Mouse (Mus musculus): ENCODE data around the gene Ift46. TPM values are rescaled to one million over a fixed set of nuclear protein-coding genes. Genes with fewer than 3 reads are reported as not detected.
A peak's percentile ranks its signal among the peaks of the same experiment; 100 is the strongest.

The Ift46 gene
- total and polyA plus RNA-seq, 3 experiments: 30.2 to 51.9 TPM; not detected in 1

DNA sequence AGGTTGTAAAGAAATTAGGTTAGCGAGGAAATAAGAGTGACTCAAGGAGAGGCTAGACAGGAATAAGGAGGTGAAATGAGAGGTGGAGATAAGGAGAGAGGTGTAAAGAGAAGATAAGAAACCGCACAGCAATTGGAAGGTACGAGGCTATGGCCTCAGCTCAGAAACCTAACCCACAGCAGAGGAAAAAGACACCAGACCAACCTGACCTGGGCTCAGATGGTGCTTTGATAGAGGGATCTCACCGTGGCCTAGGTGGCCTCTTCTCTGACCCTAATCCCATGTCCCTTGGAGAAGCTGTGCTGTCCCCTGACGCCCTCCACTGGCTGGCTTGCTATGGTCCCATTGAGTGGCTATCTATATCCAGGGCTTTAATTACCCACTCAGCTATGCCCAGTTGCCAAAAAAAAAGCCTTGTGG, 35.6 kb upstream of the Ift46 start:
- Histone ChIP-seq H3K4me1 (ENCODE audit: control insufficient read depth in 1 of 2, insufficient read depth in 2 of 2, low read length in 2 of 2) (peaks cover 11 to 17% of the 10 kb centered on the region in 2 experiments), H3K9ac (ENCODE audit: control insufficient read depth, low read depth, low read length, poor library complexity, severe bottlenecking) (no peak overlapping the region), H3K27me3 (ENCODE audit: control insufficient read depth in 1 of 2, insufficient read depth in 2 of 2, low read length in 2 of 2) (no peaks in the 10 kb centered on the region; a peak in 1 of 4 replicates), H3K36me3 (ENCODE audit: control insufficient read depth in 1 of 2, insufficient read depth in 2 of 2, low read length in 2 of 2) (peaks cover 0 to 11% of the 10 kb centered on the region in 2 experiments; a peak in 2 of 4 replicates), H3K9me3 (replicated peaks; ENCODE audit: insufficient read depth, low read length) (no peaks in the 10 kb centered on the region), H3K4me3 (ENCODE audit: control insufficient read depth in 1 of 2, insufficient read depth in 1 of 2, low read depth in 2 of 2, low read length in 2 of 2) (no peak overlapping the region), H3K27ac (ENCODE audit: control insufficient read depth, low read depth, low read length) (peak overlapping the region; percentile 52), H3K79me2 (ENCODE audit: control insufficient read depth, insufficient read depth, low read length, poor library complexity) (no peaks in the 10 kb centered on the region)
- TF ChIP-seq RCOR1 (IDR thresholded peaks at IDR 0.05; ENCODE audit: low read depth, low read length): peak; percentile 70
- TF ChIP-seq JUND (IDR thresholded peaks at IDR 0.05; ENCODE audit: low read depth, low read length): no peak
- TF ChIP-seq ZNF384 (IDR thresholded peaks at IDR 0.05; ENCODE audit: low read depth, low read length): peak; percentile 56; the same call in 1 of the 2 replicates
- TF ChIP-seq BHLHE40 (IDR thresholded peaks at IDR 0.05; ENCODE audit: borderline replicate concordance, low read depth, low read length): peak; percentile 54; the same call in 1 of the 2 replicates
- TF ChIP-seq TBP (IDR thresholded peaks at IDR 0.05; ENCODE audit: low read depth, low read length): no peak
- no peak for TF ChIP-seq ZC3H11A (IDR thresholded peaks at IDR 0.05; ENCODE audit: low read depth, low read length)
- TF ChIP-seq TCF12 (IDR thresholded peaks at IDR 0.05; ENCODE audit: low read depth, low read length): peak; percentile 90
- no peak for TF ChIP-seq MXI1 (IDR thresholded peaks at IDR 0.05; ENCODE audit: low read depth, low read length)
- peak; percentile 80 for TF ChIP-seq TAL1 (IDR thresholded peaks at IDR 0.05; ENCODE audit: low read length)
- peak; percentile 81 for TF ChIP-seq ETS1 (IDR thresholded peaks at IDR 0.05; ENCODE audit: low read depth, low read length)
- TF ChIP-seq GATA1 (IDR thresholded peaks at IDR 0.05; ENCODE audit: low read depth, low read length): peak; percentile 96
- TF ChIP-seq POLR2AphosphoS2 (IDR thresholded peaks at IDR 0.05; ENCODE audit: low read length): no peak
- TF ChIP-seq ZKSCAN1 (IDR thresholded peaks at IDR 0.05; ENCODE audit: low read depth, low read length): no peak
- no peak; the same call in 1 of the 2 replicates for TF ChIP-seq SIN3A (IDR thresholded peaks at IDR 0.05; ENCODE audit: low read length)
- TF ChIP-seq MAX (IDR thresholded peaks at IDR 0.05; ENCODE audit: low read length): 0 out of 2 replicates have a peak, but pooled peaks have one; percentile 13
- peak; percentile 89 to 91 for TF ChIP-seq EP300 (IDR thresholded peaks at IDR 0.05; ENCODE audit: low read depth in 1 of 2, low read length in 2 of 2)
- TF ChIP-seq CTCF (IDR thresholded peaks at IDR 0.05 in 2 of 3, conservative IDR thresholded peaks at IDR 0.05 in 1 of 3; ENCODE audit: control insufficient read depth in 1 of 3, insufficient read depth in 1 of 3, low read depth in 2 of 3, low read length in 3 of 3, poor library complexity in 1 of 3, severe bottlenecking in 1 of 3): peak in 1 of 3 experiments; percentile 17; a peak in 2 of 6 replicates
- no peak for TF ChIP-seq NELFE (IDR thresholded peaks at IDR 0.05; ENCODE audit: low read depth, low read length)
- TF ChIP-seq MAFK (IDR thresholded peaks at IDR 0.05; ENCODE audit: borderline replicate concordance, low read depth, low read length): peak; percentile 26; the same call in 1 of the 2 replicates
- TF ChIP-seq MYB (IDR thresholded peaks at IDR 0.05; ENCODE audit: low read depth, low read length): no peak
- DNase-seq (ENCODE audit: low read depth, low spot score): peak; percentile 71

GRCm38 (mm10) chr9:44732921-44733530, 34.7 kb upstream of the Ift46 start:
- TF ChIP-seq MXI1 (IDR thresholded peaks at IDR 0.05; ENCODE audit: low read depth, low read length) (peak; percentile 33; the same call in 1 of the 2 replicates), ETS1 (IDR thresholded peaks at IDR 0.05; ENCODE audit: low read depth, low read length) (peak; percentile 30; the same call in 1 of the 2 replicates), SIN3A (IDR thresholded peaks at IDR 0.05; ENCODE audit: low read length) (peak; percentile 32; the same call in 1 of the 2 replicates), RCOR1 (IDR thresholded peaks at IDR 0.05; ENCODE audit: low read depth, low read length) (peak; percentile 51; the same call in 1 of the 2 replicates), TCF12 (IDR thresholded peaks at IDR 0.05; ENCODE audit: low read depth, low read length) (0 out of 2 replicates have a peak, but pooled peaks have one; percentile 19), BHLHE40 (IDR thresholded peaks at IDR 0.05; ENCODE audit: borderline replicate concordance, low read depth, low read length) (no peak), EP300 (IDR thresholded peaks at IDR 0.05; ENCODE audit: low read depth in 1 of 2, low read length in 2 of 2) (peak; percentile 16 to 51; a peak in 2 of 4 replicates), RAD21 (IDR thresholded peaks at IDR 0.05; ENCODE audit: low read depth, low read length) (no peak), POLR2AphosphoS5 (IDR thresholded peaks at IDR 0.05; ENCODE audit: borderline replicate concordance, low read depth, low read length) (no peak), HCFC1 (IDR thresholded peaks at IDR 0.05; ENCODE audit: low read depth, low read length) (no peak), KAT2A (conservative IDR thresholded peaks at IDR 0.05; ENCODE audit: low read depth, low read length) (no peak), NELFE (IDR thresholded peaks at IDR 0.05; ENCODE audit: low read depth, low read length) (peak; percentile 19; the same call in 1 of the 2 replicates), CTCF (IDR thresholded peaks at IDR 0.05 in 2 of 3, conservative IDR thresholded peaks at IDR 0.05 in 1 of 3; ENCODE audit: control insufficient read depth in 1 of 3, insufficient read depth in 1 of 3, low read depth in 2 of 3, low read length in 3 of 3, poor library complexity in 1 of 3, severe bottlenecking in 1 of 3) (no peak), UBTF (IDR thresholded peaks at IDR 0.05; ENCODE audit: borderline replicate concordance, insufficient read depth, low read depth, low read length) (no peak)
- DNase-seq (ENCODE audit: low read depth, low spot score): peak; percentile 61
- peak overlapping the region; percentile 41 to 57 for H3K4me3 ChIP-seq (ENCODE audit: control insufficient read depth in 1 of 2, insufficient read depth in 1 of 2, low read depth in 2 of 2, low read length in 2 of 2)
- no peaks in the 10 kb centered on the region for H3K79me2 ChIP-seq (ENCODE audit: control insufficient read depth, insufficient read depth, low read length, poor library complexity)
- H3K9me3 ChIP-seq (replicated peaks; ENCODE audit: insufficient read depth, low read length): no peaks in the 10 kb centered on the region
- H3K27ac ChIP-seq (ENCODE audit: control insufficient read depth, low read depth, low read length): peak overlapping the region; percentile 52
- peaks cover 0 to 11% of the 10 kb centered on the region in 2 experiments; a peak in 2 of 4 replicates for H3K36me3 ChIP-seq (ENCODE audit: control insufficient read depth in 1 of 2, insufficient read depth in 2 of 2, low read length in 2 of 2)
- peak overlapping the region; percentile 54 for H3K9ac ChIP-seq (ENCODE audit: control insufficient read depth, low read depth, low read length, poor library complexity, severe bottlenecking)
- H3K4me1 ChIP-seq (ENCODE audit: control insufficient read depth in 1 of 2, insufficient read depth in 2 of 2, low read length in 2 of 2): peaks cover 11 to 17% of the 10 kb centered on the region in 2 experiments
- no peaks in the 10 kb centered on the region; a peak in 1 of 4 replicates for H3K27me3 ChIP-seq (ENCODE audit: control insufficient read depth in 1 of 2, insufficient read depth in 2 of 2, low read length in 2 of 2)
